Mouse (Mus musculus) cerebellum, postnatal 10 days (tissue): ENCODE results near the gene Sp100.
"Not testable (repeated sequence)": the region's sequence is repeated elsewhere in the genome, so short reads cannot be mapped to it uniquely, and the experiment has no call there.

ENCODE experiments used
- DNase-seq, 2 experiments: peaks; one replicate each; pipeline ENCODE4 v3.0.0; 2021; ENCODE audit warnings: mixed read lengths in 2 of 2

Sp100 gene

DNA sequence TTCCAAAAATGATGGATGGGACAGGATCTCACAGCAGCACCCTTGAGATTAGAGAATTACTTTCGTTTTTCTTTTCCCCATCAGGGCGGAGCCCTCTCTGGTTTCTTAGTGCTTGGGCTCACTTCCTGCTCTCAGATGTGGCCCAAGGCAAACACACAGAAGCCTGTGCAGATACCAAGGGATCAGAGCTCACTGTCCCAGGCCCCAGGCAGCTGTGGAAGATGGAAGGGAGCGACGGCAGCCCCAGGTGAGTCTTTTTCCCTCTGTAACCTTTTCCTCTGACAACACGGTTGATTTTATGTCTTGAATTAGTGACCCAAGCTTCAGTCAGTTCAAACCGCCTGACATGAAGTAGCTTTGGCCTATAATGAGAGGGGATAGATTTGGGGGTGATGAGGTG, at the start of gene Sp100:
TSS of gene Sp100 (plus strand) at position 108 of the 400 bp plus-strand sequence.
- not testable (repeated sequence) for DNase-seq

DNA sequence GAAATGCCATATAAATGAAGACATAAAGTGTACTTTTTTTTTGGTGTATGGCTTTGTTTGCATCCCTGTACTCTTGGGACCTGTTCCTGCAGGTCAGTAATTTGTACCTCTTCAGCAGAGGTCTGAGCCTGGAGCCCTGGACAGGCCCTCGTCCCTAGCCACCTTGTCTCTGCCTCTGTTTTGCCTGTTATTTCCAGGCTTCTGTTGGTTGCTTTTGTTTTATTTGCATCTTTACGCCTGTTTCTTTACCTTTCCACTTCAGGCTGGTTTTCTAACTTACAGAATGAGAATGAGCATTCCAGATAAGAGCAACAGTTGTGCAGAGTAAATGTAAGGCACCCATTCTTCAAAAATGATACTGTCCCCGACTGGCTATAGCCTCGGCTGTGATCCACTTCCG, 49.7 kb upstream of the Sp100 start, which contains the start of gene Sp140:
TSS of gene Sp140 (plus strand) at position 301 of the 400 bp plus-strand sequence.
- not testable (repeated sequence) for DNase-seq

DNA sequence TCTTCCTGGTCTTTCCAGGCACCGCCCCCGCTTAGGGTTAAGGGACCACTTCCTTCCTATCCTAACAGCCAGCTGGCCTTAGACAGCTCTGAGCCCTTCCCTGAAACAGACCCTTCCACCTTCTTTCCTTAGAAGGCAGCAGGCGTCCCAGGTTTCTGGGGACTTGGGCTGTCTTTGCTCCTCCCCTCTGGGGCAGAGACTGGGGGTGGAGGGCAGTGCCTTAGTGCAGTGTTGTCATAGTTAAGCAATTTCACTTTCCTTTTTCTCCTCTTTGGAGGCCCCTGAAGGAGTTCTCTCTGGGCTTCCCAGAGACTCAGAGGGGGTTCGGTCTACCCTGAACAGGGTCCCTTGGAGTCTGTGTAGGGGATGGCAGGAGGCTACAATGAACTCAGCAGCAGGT, 49.0 kb upstream of the Sp100 start:
- DNase-seq: not testable (repeated sequence)

DNA sequence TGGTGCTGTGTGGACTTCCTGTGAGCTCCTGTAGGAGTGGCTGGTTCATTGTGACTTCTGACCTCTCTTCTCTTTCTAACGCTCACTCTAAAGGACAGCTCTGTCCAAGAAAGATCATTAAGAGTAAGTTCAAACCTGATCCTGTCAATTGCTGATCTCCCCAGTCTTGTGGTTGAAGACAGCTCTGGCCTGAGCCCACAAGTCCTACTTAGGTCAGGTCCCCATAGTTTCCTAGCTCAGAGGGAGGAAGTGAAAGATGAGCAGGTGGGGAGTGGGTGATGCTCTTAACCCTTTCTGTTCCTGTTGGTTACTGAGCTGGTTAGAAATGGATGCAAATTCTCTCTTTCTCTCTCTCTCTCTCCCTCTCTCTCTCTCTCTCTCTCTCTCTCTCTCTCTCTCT, 45.4 kb upstream of the Sp100 start:
- not testable (repeated sequence) for DNase-seq

DNA sequence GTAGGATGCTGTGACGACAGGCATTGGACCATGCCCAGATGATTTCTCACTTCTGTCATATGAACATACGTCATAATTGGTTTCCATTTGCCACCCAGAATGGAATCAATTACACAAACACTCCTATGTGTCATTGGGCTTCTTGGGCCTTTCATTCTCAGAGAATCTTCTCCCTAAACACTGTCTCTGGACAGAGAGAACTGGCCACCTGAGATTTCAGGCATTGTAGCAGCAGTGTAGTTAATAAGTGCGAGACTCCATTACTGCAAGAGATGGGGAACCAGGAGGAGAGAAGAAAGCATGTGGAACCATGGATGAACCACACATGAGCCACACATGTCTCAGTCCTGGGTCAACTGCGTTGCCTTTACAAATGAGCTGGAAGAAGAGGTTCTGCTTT, 41.4 kb upstream of the Sp100 start:
- DNase-seq: not testable (repeated sequence)

DNA sequence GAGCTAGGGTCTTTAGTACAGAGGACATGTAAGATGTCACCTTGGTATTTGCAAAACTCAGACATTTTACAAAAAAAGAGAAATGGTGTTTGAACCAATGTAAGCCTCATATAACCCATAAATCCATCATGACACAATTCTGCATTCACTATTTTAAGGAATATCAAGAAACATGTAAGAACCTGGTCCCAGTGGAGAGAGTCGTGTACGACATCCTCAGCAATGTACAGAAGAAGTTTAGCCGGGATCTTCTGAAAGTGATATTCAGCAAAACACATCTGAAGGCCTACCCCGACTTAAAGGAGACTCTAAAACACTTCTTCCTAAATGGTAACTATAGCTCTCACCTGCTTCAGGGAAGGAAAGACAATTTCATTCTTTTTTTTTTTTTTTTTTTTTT, 39.2 kb upstream of the Sp100 start:
- DNase-seq: not testable (repeated sequence)

DNA sequence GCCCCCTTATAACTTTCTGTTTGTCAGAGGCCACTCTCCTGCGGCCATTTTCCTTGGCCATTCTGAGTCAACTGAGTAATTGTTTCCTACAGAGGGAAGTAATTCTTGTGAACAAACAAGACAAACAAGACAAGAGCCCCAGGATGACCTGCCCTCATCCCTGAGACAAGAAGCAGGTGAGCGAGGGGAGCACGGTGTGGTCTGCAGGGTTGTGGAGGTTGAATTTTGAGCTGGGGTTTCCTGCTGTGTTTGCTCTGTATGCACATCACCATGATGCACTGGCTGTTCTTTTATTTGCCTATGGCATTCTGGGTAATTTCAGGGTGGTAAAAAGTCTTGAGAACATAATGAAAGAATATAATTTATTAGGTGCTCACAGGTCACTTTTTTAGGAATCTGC, 34.7 kb upstream of the Sp100 start:
- DNase-seq: not testable (repeated sequence)

DNA sequence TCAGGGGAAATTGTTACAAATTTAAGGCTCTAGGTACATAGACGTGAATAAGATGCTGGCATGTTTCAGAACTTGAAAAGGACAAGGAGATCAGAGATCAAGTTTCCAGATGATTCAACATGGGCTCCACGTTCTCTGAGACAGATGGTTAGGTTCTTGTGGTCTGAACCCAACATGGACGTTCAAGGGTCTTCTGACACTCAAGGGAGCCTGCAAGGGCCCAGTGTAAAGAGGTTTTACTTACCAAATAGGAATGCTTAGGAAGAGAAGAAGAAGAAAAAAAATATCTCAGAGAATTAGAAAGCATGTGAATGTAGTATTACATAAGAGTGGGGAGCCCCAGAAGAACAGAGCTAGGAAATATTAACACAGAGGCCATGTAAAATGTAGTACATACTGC, 34.0 kb upstream of the Sp100 start:
- DNase-seq: not testable (repeated sequence)

DNA sequence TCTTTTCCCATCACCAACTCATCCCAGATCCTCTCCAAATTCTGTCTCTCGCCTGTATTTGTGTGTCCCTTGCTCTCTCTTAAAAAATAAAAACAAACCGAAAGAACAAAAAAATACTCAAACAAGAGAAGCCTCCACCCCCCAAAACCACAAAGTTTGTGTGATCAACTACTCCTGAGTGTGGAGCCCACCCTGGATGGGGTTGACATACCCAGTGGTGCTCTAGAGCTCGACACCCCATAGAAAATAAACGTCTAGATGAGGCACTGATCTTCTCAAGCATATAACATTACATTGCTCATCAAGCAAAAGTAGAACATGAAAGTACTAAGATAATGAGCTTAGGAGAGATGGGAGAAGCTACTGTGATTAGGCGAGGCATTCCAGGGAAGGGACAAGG, 32.6 kb upstream of the Sp100 start:
- DNase-seq: not testable (repeated sequence)

DNA sequence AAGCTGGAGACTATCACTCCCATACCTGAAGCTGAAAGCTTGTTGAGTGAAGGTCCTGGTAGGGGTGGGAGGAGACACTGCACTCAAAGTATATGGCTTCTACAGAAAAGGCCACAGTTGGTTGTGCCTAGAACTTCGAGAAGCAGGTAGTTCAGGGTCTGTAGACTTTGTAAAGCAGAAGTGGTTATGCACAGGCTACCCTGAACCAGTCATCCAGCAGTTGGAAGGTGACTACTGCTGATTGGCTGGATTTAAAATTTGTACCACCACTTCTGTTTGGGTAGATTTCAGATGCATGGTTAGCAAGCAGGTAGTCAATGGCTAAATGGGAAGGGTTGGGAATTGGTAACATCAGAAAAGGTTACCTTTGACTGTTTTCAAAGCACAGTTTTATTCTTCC, 31.1 kb upstream of the Sp100 start:
- DNase-seq: not testable (repeated sequence)

DNA sequence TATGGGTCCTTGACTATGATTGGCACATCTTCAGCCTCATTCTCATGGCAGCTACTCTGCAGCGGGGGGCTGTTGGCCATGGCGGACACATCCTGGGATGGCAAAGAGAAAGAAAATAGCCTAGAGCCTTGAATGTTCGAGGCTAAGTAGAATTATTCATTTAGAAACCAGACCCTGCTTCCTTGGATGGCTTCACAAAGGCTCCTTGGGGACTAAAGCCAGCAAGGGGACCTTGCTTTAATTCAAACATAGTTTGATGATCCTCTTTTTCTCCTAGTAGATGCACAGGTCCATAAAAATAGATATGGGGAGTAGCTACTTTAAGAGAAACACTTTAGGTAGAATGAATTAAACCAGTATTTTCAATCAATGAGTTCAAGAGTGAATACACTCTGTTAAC, 12.9 kb upstream of the Sp100 start:
- DNase-seq: not testable (repeated sequence)

DNA sequence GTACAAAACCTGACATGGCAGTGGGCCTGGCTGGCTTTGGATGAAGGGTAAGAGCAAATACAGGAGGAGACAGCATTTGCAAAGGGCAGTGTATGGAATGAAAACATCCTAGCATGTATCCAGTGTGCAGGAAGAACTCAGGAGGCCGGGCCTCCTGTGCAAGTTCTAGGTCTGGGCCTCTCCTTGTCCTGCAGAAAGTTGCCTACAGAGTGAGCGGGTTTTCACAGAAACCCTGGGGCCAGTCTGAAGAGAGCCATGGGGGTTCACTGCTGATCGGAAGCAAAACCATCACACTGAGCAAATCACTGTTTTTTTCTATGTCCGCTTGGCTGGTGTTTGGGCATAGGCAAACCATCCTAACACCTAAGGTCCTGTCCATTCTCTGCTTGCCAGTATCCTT, 11.6 kb upstream of the Sp100 start:
- not testable (repeated sequence) for DNase-seq

DNA sequence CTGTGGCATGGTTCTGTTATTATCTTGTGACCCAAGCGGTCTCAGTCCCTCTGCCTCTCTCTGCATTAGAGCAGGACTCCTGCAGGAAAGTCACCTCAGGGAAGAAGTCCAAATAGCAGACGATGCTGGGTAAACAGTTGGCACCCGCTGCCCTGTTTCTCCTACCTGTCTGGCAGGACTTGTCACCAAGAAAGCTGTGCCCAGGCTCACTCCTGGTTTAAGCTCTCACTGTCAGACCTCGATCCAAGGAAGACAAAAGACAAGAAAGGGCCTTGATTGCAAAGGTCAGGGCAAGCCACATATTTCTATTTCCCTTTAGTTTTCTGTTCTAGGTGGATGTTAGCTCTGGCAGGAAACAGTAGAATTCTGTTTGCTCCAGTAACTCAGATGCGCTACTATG, 736 bp downstream of the Sp100 start:
- DNase-seq: peak; percentile 6 to 14

DNA sequence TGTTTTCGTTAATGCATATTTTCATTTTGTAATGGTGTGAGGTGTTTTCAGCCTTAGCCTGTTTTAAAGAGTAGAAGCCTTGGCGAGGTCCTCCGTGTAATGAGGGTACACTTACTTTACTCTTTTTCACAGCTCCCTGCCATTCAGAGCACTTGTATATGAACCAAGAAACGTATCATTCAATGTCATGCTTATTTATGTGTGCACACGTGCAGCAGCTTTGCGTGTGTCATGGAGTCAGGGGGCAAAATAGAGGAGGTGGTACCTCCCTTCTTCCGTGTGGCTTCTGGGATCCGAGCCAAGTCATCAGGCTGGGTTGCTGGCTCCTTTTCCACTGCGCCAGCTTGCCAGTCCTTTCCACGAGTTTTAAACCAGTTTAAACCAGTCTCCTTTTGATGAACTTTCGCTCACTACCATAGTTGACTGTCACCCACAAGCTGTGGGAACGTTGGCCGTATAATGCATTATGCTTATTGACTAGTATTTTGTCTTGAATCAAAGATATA, 2.0 kb downstream of the Sp100 start:
- peak; percentile 96 to 98 for DNase-seq

DNA sequence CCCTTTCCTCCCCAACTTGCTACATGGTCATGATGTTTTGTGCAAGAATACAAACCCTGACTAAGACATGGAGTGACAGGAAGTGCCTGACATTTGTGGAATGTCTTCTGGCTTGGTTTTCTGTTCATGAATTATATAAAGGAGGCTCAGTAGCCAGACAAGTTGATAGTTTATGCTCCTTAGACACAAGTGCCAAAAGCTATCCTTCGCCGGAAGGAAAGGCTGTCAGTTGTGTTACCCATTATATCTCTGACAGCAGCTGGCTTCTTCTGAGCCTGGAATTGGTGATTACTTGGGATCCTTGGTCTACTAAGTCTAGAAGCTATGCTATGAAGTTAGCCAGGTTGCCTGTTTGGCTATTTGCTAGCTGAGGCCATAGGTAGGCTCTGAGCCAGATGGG, 7.4 kb downstream of the Sp100 start:
- not testable (repeated sequence) for DNase-seq

DNA sequence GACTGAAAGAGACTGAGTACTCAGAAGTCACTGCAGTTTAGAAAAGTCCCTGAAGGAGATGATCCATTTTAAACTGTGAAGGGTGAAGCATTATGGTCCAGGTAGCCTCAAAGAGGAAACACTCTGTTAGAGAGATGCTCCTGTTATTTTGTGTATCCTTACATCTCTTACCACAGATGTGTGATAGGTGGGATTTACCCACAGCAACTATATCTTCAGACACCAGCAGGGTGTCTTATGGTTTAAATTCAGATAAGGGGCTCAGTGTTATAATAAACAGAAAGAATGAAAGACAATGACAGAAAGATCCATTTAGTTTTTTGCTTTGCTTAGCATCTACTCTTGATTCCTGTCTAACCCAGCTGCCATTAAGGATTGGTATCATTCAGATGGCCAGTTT, 14.5 kb downstream of the Sp100 start:
- DNase-seq: no peak

DNA sequence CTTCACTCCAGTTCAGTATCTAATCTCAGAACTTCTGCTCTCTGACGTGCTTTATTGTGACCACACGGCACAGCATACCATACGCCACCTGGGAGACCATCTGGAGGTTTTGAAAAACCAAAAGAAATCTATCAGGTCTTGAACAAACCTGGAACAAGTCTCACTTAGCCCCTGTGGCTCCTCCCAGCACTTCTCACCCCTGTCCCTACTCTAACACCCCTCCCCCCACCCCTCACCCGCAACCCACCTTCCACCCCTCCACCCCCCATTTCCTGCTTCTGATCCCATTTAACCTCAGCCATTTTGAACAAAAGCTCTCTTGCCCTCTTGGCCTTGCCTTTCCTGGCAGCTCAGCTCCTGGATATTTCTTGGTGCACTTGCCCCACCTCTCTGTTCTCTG, 30.4 kb downstream of the Sp100 start:
- DNase-seq: no peak

DNA sequence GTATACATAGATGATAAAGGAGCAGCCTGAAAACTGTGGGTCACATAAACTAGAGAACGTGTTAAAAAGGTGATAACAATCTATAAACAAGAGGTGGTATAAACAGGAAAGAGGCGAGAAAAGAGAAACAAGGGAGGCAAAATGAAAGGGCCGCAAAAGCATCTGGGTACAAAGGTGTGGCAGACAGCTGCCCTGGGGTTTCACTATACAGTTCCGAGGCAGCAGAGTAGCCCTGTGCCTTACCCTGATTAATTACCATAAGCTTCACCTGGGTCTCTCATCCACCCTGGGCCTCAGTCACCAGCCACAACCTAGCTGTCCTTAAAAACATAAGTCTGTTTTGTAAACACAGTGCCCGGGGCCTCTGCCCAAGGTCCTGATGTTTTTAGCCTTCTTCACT, 36.9 kb downstream of the Sp100 start:
- DNase-seq: no peak

DNA sequence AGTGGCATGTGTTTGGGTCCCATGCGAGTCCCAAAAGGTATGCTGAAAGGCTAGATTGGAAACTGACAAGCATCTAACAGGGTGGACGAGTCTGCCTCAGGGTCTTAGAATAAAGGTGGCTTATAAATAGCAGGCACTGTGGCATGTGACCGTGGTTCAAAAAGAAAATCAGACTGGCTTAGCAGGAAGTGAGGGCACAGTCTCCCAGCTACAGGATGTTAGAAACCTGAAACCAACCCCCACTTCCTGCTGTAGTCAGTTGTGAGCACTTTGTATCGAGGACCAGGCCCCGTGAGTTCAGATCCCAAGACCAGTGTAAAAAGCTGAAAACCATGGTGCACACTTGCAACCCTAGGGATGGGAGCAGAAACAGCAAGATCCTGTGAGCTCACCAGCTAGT, 37.6 kb downstream of the Sp100 start:
- no peak for DNase-seq

DNA sequence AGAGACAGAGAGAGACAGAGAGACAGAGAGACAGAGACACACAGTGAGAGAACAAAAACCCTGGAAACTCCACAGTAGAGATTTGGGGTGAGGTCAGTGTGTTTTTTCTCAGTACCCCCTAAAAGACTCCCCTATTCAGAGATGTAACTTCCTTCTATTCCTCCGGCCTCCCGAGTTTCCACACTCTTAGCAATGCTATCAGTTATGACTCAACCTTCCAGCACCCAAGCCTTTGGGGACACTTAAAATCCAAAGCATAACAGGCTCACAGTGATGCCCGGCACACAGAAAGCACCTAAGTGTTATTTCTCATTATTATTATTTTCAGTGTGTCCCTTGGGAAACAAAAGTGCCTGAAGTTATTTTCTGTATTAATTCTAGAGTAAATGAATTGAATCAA, 40.8 kb downstream of the Sp100 start:
- no peak for DNase-seq

DNA sequence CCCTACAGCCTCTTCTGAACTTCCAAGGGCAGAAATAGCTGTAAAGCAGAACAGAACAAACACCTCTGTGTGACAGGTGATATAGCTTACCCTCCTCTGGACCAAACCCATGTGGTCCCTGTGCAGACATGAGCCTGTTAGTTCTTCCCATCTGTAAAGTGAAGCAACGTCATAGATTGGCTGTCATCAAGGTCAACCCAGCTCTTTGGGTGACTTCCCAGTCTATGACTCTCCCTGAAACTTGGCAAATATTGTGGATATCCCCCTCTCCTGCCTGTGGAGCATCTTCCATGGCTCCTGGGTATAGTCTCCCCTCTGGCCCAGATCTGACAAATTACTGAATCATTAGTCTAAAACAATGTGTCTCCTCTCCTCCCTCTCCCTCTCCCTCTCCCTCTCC, 42.5 kb downstream of the Sp100 start:
- no peak for DNase-seq

DNA sequence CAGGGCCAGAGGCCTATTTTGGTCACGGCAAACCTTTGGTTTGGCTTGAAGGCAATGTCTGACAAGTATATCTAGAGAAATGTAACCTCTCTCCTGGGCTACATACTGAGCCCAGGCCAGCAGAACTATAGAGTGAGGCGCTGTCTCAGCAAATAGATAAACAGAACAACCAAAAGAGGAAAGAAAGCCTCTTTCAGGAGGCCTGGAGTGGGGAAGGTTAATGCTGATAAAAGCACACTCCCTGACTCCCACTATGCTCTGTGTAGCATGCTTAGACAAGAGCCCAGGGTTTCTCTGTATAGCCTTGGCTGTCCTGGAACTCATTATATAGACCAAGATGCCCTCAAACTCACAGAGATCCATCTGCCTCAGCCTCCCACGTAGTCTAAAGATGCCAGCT, 43.5 kb downstream of the Sp100 start:
- DNase-seq: no peak

DNA sequence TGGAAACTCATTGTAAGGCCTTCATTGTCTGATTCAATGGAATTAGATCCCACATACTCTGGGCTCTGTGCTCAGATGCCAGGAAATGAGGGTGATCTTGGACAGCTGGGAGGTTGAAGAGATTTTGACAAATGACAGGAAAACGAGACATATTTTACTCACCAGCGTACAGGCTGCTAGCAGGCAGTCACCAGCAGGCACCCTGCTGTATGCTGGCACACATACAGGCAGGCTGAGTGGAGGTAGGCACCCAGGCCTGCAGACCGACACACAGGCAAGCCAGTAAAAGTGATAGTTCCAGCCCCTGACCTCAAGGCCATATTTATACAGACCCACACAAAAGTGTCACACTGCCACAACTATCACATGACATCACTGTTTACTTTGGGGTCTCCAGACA, 45.9 kb downstream of the Sp100 start:
- peak; percentile 17 to 51 for DNase-seq

DNA sequence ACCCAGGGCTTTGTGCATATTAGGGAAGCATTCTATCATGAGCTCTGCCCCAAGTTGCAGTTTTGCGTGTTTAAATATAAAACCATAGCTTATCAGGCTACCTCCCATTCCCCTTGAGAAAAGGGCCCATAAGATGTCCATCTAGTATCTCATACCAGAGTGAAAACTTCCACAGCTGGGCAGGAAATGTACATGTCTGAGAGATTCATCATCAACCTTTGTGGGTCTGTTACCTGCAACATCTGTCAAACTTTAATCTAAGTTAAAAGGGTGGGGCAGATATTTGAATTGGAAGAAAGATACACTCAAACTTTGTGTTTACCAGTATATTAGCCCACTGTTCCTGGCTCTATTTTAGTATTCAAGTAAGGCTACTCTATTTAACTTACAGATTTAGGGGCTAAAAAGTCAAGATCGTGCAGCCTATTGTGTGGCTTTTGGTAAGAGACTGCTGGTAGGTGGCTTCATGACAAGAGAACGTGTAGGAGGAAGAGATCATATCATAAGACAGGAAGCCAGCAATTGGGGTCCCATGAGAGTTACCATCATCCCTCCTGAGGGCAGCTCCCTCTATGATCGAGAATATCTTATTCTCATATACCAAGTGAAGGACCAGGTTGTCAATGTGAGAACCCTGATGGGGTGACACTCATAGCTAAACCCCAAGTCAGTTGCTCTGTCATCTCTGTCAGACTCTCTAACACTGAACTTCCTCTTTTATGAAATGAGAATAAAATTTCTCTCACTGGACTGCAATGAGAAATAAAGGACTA, 48.1 kb downstream of the Sp100 start:
- DNase-seq: no peak

DNA sequence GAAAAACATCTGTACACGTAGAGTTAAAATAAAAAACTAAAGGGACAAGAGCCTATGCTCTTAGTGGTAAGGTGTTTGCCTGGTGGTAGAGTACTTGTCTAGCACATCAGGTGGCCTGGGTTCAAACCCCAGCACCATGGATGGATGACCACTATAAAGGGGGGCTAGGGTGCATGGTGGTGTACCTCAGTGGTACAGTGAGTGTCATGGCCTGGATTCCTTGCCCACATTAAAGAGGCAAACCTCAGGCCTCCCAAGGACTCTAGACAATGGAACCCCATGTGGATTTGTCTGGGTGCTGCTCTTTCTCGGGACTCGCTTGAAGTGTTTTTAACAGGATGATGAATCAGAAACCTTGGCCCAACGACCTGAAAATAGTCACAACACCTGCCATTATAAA, 52.7 kb downstream of the Sp100 start:
- DNase-seq: no peak
